12 mouse cellular contexts compared by ENCODE assay signal in genomic region chr10:83520990-83521389, GRCm38 (mm10). TPM values are rescaled to one million over a fixed set of nuclear protein-coding genes. Genes with fewer than 3 reads are reported as not detected.
DNase-seq lines count a peak whose midpoint lies in the region; ATAC-seq and TF ChIP-seq lines count a peak whose summit lies in the region.
"Had no signal": no experiment of that assay in that cellular context is flagged by ENCODE, and none has a peak within 500 bp of the region (broad histone marks: within the 10 kb centered on the region; RNA-seq: fewer than 3 reads in every experiment).

No protein-coding gene starts in this region.

- no peak overlapping the region for H3K4me2 ChIP-seq in lung, postnatal 0 days (replicated peaks; ENCODE audit: low read depth, low read length)
- H3K4me2 ChIP-seq: hindbrain, embryonic 12.5 days; liver, embryonic 15.5 days had no signal

- H3K79me2 ChIP-seq in heart, adult 2 months (replicated peaks; ENCODE audit: control insufficient read depth, insufficient read depth, low read length): no peaks in the 10 kb centered on the region
- H3K79me2 ChIP-seq in MEL (ENCODE audit: control insufficient read depth, insufficient read depth, low read length, poor library complexity): no peaks in the 10 kb centered on the region

- WGBS in heart, adult 2 months: 84% methylated on average over 4 of the region's 4 CpGs
- 81% methylated on average over 4 of the region's 4 CpGs for WGBS in lung, postnatal 0 days

- no peak for ATAC-seq in lung, postnatal 0 days
- ATAC-seq in erythroblast, adult 5-6 weeks (replicated peaks; ENCODE audit: low FRiP score, poor library complexity, severe bottlenecking): no peak
- no peak for ATAC-seq in frontal cortex, adult (ENCODE audit: low TSS enrichment)

- H3K27me3 ChIP-seq in heart, adult 2 months (ENCODE audit: control insufficient read depth, insufficient read depth, low read length): no peaks in the 10 kb centered on the region
- H3K27me3 ChIP-seq in lung, postnatal 0 days (replicated peaks; ENCODE audit: insufficient read depth, low read length): no peaks in the 10 kb centered on the region
- H3K27me3 ChIP-seq in MEL (ENCODE audit: control insufficient read depth in 1 of 2, insufficient read depth in 2 of 2, low read length in 2 of 2): no peaks in the 10 kb centered on the region
- H3K27me3 ChIP-seq in splenic B cell, adult 2 months (ENCODE audit: control insufficient read depth, insufficient read depth, low read length, poor library complexity, severe bottlenecking): no peaks in the 10 kb centered on the region
- H3K27me3 ChIP-seq: hindbrain, embryonic 12.5 days; liver, embryonic 15.5 days had no signal

- TF ChIP-seq RAD21 in MEL (IDR thresholded peaks at IDR 0.05; ENCODE audit: low read depth, low read length): peak; percentile 43

- no peaks in the 10 kb centered on the region for H3K4me1 ChIP-seq in heart, adult 2 months (ENCODE audit: control insufficient read depth, insufficient read depth, low read length)
- no peaks in the 10 kb centered on the region for H3K4me1 ChIP-seq in lung, postnatal 0 days (ENCODE audit: insufficient read depth, low read depth, low read length)
- H3K4me1 ChIP-seq in MEL (ENCODE audit: control insufficient read depth in 1 of 2, insufficient read depth in 2 of 2, low read length in 2 of 2): no peaks in the 10 kb centered on the region
- H3K4me1 ChIP-seq: hindbrain, embryonic 12.5 days; liver, embryonic 15.5 days; megakaryocyte, embryonic 14.5 days had no signal

- no peaks in the 10 kb centered on the region for H3K9me3 ChIP-seq in lung, postnatal 0 days (ENCODE audit: low read length)
- no peaks in the 10 kb centered on the region for H3K9me3 ChIP-seq in MEL (replicated peaks; ENCODE audit: insufficient read depth, low read length)

- H3K9ac ChIP-seq in heart, adult 2 months (ENCODE audit: low read depth, low read length): no peak overlapping the region
- H3K9ac ChIP-seq in lung, postnatal 0 days (replicated peaks; ENCODE audit: low read depth): no peak overlapping the region
- no peak overlapping the region for H3K9ac ChIP-seq in MEL (ENCODE audit: control insufficient read depth, low read depth, low read length, poor library complexity, severe bottlenecking)
- H3K9ac ChIP-seq: hindbrain, embryonic 12.5 days; liver, embryonic 15.5 days had no signal

- H3K27ac ChIP-seq in heart, adult 2 months: no peak overlapping the region
- H3K27ac ChIP-seq in lung, postnatal 0 days (ENCODE audit: low read length): no peak overlapping the region
- no peak overlapping the region for H3K27ac ChIP-seq in MEL (ENCODE audit: control insufficient read depth, low read depth, low read length)
- H3K27ac ChIP-seq: hindbrain, embryonic 12.5 days; liver, embryonic 15.5 days had no signal

- intact Hi-C loops in heart, adult 2 months (cut with DNase I): loop anchor here (10.0 kb wide), 1 partner anchor 296 kb away; no protein-coding TSS in a partner anchor
- intact Hi-C loops in heart, postnatal 25 days (cut with DNase I): no loop called here

- TF ChIP-seq EP300 in heart, adult 2 months (IDR thresholded peaks at IDR 0.05; ENCODE audit: insufficient read depth, low read depth, low read length): no peak
- no peak for TF ChIP-seq EP300 in lung, postnatal 0 days (IDR thresholded peaks at IDR 0.05)
- no peak for TF ChIP-seq EP300 in MEL (IDR thresholded peaks at IDR 0.05; ENCODE audit: low read depth in 1 of 2, low read length in 2 of 2)

- H3K4me3 ChIP-seq in heart, adult 2 months: no peak overlapping the region
- no peak overlapping the region for H3K4me3 ChIP-seq in lung, postnatal 0 days (ENCODE audit: low read depth, low read length)
- no peak overlapping the region for H3K4me3 ChIP-seq in MEL (ENCODE audit: control insufficient read depth in 1 of 2, insufficient read depth in 1 of 2, low read depth in 2 of 2, low read length in 2 of 2)
- H3K4me3 ChIP-seq: hindbrain, embryonic 12.5 days; liver, embryonic 15.5 days; megakaryocyte, embryonic 14.5 days had no signal

- no peak for DNase-seq in heart, adult 2 months
- no peak for DNase-seq in heart, postnatal 25 days (ENCODE audit: low spot score)
- DNase-seq in lung, postnatal 0 days (ENCODE audit: low spot score): no peak
- no peak for DNase-seq in lung, postnatal 10 days
- DNase-seq in MEL (ENCODE audit: low read depth, low spot score): peak; percentile 58
- peak; percentile 18 for DNase-seq in splenic B cell, adult 2 months (ENCODE audit: low read depth, low spot score)
- DNase-seq: kidney, postnatal 10 days had no signal

- no peak for TF ChIP-seq POLR2A in heart, adult 2 months (IDR thresholded peaks at IDR 0.05; ENCODE audit: insufficient read depth, low read depth, low read length)
- no peak for TF ChIP-seq POLR2A in MEL (IDR thresholded peaks at IDR 0.05; ENCODE audit: control insufficient read depth in 1 of 2, insufficient read depth in 1 of 2, low read depth in 1 of 2, low read length in 2 of 2, poor library complexity in 1 of 2)

- peak; percentile 53 for TF ChIP-seq CTCF in heart, adult 2 months (IDR thresholded peaks at IDR 0.05)
- peak; percentile 48 for TF ChIP-seq CTCF in lung, postnatal 0 days (IDR thresholded peaks at IDR 0.05)
- TF ChIP-seq CTCF in MEL (IDR thresholded peaks at IDR 0.05 in 2 of 3, conservative IDR thresholded peaks at IDR 0.05 in 1 of 3; ENCODE audit: control insufficient read depth in 1 of 3, insufficient read depth in 1 of 3, low read depth in 2 of 3, low read length in 3 of 3, poor library complexity in 1 of 3, severe bottlenecking in 1 of 3): peak; percentile 63 to 80 (median 69)

- H3K36me3 ChIP-seq in heart, adult 2 months (ENCODE audit: control insufficient read depth, insufficient read depth, low read length): no peaks in the 10 kb centered on the region
- no peaks in the 10 kb centered on the region for H3K36me3 ChIP-seq in lung, postnatal 0 days (ENCODE audit: insufficient read depth, low read length)
- H3K36me3 ChIP-seq in MEL (ENCODE audit: control insufficient read depth in 1 of 2, insufficient read depth in 2 of 2, low read length in 2 of 2): no peaks in the 10 kb centered on the region; a peak in 1 of 4 replicates
- no peaks in the 10 kb centered on the region for H3K36me3 ChIP-seq in splenic B cell, adult 2 months (ENCODE audit: control insufficient read depth, insufficient read depth, low read length, poor library complexity, severe bottlenecking)
- H3K36me3 ChIP-seq: liver, embryonic 15.5 days had no signal

TF ChIP-seq in MEL, 35 proteins besides CTCF, POLR2A, EP300 and RAD21:
- TF ChIP-seq SMC3 (IDR thresholded peaks at IDR 0.05; ENCODE audit: low read depth, low read length) (peak; percentile 49), BHLHE40 (IDR thresholded peaks at IDR 0.05; ENCODE audit: borderline replicate concordance, low read depth, low read length) (no peak), NELFE (IDR thresholded peaks at IDR 0.05; ENCODE audit: low read depth, low read length) (no peak), ZNF384 (IDR thresholded peaks at IDR 0.05; ENCODE audit: low read depth, low read length) (0 out of 2 replicates have a peak, but pooled peaks have one; percentile 21), ZC3H11A (IDR thresholded peaks at IDR 0.05; ENCODE audit: low read depth, low read length) (0 out of 2 replicates have a peak, but pooled peaks have one; percentile 23)

RNA-seq across cellular contexts. Expression of gene Aldh1l2, which starts 12.9 kb away (rescaled TPM):
- total RNA-seq in heart, adult 2 months (2021): 10 to 100 TPM in 1 of 2 experiments, 1 to 10 TPM in 1; 9.9 to 12.3 TPM
- 4.2 and 11.9 TPM in 2 replicates for polyA plus RNA-seq in heart, adult 2 months (2012; rRNA removed)
- total RNA-seq in heart, postnatal 25 days (2021): 10 to 100 TPM; 13.4 to 15.9 TPM
- 0.45 and 0.55 TPM in 2 replicates for polyA plus RNA-seq in lung, postnatal 0 days (2015; fragmentation: Nextera tagmentation; extraction: Ambion mirVana)
- total RNA-seq in MEL (2012; rRNA removed): 1.0 and 4.8 TPM in 2 replicates
- polyA plus RNA-seq in MEL (2012; ENCODE audit: insufficient read depth in 1 of 2, insufficient read length in 2 of 2, low read depth in 1 of 2, low replicate concordance in 2 of 2, missing spikeins in 1 of 2): 10 to 100 TPM in 1 of 2 experiments, 1 to 10 TPM in 1; 6.7 to 24.0 TPM
- not detected in 2 replicates for total RNA-seq in erythroblast, adult 5-6 weeks (2015; ENCODE audit: low replicate concordance)
- total RNA-seq in erythroblast, adult 5-6 weeks (2017; ENCODE audit: low replicate concordance): not detected in 2 replicates

RNA-seq across cellular contexts. Expression of gene Washc4, which starts 22.6 kb away (rescaled TPM):
- total RNA-seq in heart, adult 2 months (2021): 10 to 100 TPM; 11.4 to 13.8 TPM
- 1.8 and 3.9 TPM in 2 replicates for polyA plus RNA-seq in heart, adult 2 months (2012; rRNA removed)
- total RNA-seq in heart, postnatal 25 days (2021): 10 to 100 TPM; 12.5 to 14.7 TPM
- 28.3 and 32.7 TPM in 2 replicates for polyA plus RNA-seq in lung, postnatal 0 days (2015; fragmentation: Nextera tagmentation; extraction: Ambion mirVana)
- total RNA-seq in MEL (2012; rRNA removed): 16.2 and 18.5 TPM in 2 replicates
- 10 to 100 TPM in 1 of 2 experiments, not detected in 1; 13.6 TPM for polyA plus RNA-seq in MEL (2012; ENCODE audit: insufficient read depth in 1 of 2, insufficient read length in 2 of 2, low read depth in 1 of 2, low replicate concordance in 2 of 2, missing spikeins in 1 of 2)
- total RNA-seq in erythroblast, adult 5-6 weeks (2015; ENCODE audit: low replicate concordance): 4.6 and 9.6 TPM in 2 replicates
- total RNA-seq in erythroblast, adult 5-6 weeks (2017; ENCODE audit: low replicate concordance): 18.5 and 22.5 TPM in 2 replicates

Comparison
In these comparisons a context has a peak if more than half of its experiments do, and no peak if none do; other contexts are left out.
1. DNase-seq: peak in MEL (single experiment) and splenic B cell, adult 2 months (single experiment); none in heart, adult 2 months (0 of 2), heart, postnatal 25 days (single experiment), lung, postnatal 0 days (single experiment) and lung, postnatal 10 days (single experiment).
2. Peak in every context shown above with its lines, with median percentiles within 50 percentile points of each other: CTCF ChIP-seq.